Mouse (Mus musculus) stomach, postnatal 0 days (tissue): ENCODE data around the gene Krt79. TPM values are rescaled to one million over a fixed set of nuclear protein-coding genes. Genes with fewer than 3 reads are reported as not detected.

ENCODE experiments used
- ATAC-seq: fragments of 200-750 bp; cut with Nextera tagmentation; 2 replicates; pipeline ENCODE4 v1.8.0; 2017; ENCODE audit not compliant: low FRiP score, low TSS enrichment
- DNase-seq: peaks from one replicate; pipeline ENCODE4 v3.0.0-alpha.2; 2016; ENCODE audit warnings: low spot score
- H3K27ac ChIP-seq: fragments of 300-500 bp; sonication (generic); replicated peaks from 2 replicates; pipeline ENCODE4 v1.5.1; 2014; ENCODE audit warnings: mild to moderate bottlenecking, control low read depth
- H3K27me3 ChIP-seq: fragments of 300-500 bp; sonication (generic); 2 replicates; pipeline ENCODE4 v1.6.1; 2014; ENCODE audit warnings: low read length; ENCODE audit not compliant: control insufficient read depth, insufficient read depth
- H3K36me3 ChIP-seq: fragments of 300-500 bp; sonication (generic); 2 replicates; pipeline ENCODE4 v1.6.1; 2014; ENCODE audit warnings: low read length, mixed read lengths; ENCODE audit not compliant: control insufficient read depth, insufficient read depth
- H3K4me1 ChIP-seq: fragments of 300-500 bp; sonication (generic); replicated peaks from 2 replicates; pipeline ENCODE4 v1.6.1; 2014; ENCODE audit warnings: antibody characterized with exemption; ENCODE audit not compliant: control insufficient read depth, insufficient read depth
- H3K4me2 ChIP-seq: fragments of 300-500 bp; sonication (generic); replicated peaks from 2 replicates; pipeline ENCODE4 v1.6.1; 2014; ENCODE audit warnings: low read depth, mild to moderate bottlenecking, control low read depth, moderate library complexity
- H3K4me3 ChIP-seq: fragments of 300-500 bp; sonication (generic); 2 replicates; pipeline ENCODE4 v1.5.1; 2014; ENCODE audit warnings: low read depth, low read length, control low read depth
- H3K9ac ChIP-seq: fragments of 300-500 bp; sonication (generic); 2 replicates; pipeline ENCODE4 v1.6.1; 2014; ENCODE audit warnings: mild to moderate bottlenecking, low read length, control low read depth, mixed read lengths
- H3K9me3 ChIP-seq: fragments of 300-500 bp; sonication (generic); 2 replicates; pipeline ENCODE4 v1.6.1; 2016; ENCODE audit warnings: low read length; ENCODE audit not compliant: control insufficient read depth
- CTCF ChIP-seq: IDR thresholded peaks from 2 replicates; pipeline ENCODE4 v1.5.1; 2016; ENCODE audit warnings: antibody characterized with exemption, low read depth, mild to moderate bottlenecking, moderate library complexity
- EP300 ChIP-seq: optimal IDR thresholded peaks from 2 replicates; pipeline ENCODE3; 2016; ENCODE audit warnings: antibody characterized with exemption
- WGBS: fragments of 180-500 bp; shearing (Covaris S2); extraction: QIAGEN DNeasy Blood & Tissue Kit; methylation state at CpG from one replicate; pipeline ENCODE4 v1.1.7; 2014; 5-methylcytosine and 5-hydroxymethylcytosine counted together
- polyA plus RNA-seq: library from polyadenylated mRNA; unstranded; fragments of >200 nt; fragmentation: Nextera tagmentation; extraction: Ambion mirVana; gene quantifications from 2 replicates; pipeline ENCODE4 v1.2.1, GENCODE M21; 2015

The Krt79 gene
- polyA plus RNA-seq, 1 experiment from 2014 or later, result 12.2 TPM

GRCm38 (mm10) chr15:101929087-101929486 is 11.0 kb downstream of the Krt79 start:
- H3K9ac ChIP-seq, result peak overlapping the region; percentile 48; the same call in 1 of the 2 replicates
- DNase-seq, result peak; percentile 74
- peak overlapping the region; percentile 47 for H3K4me2 ChIP-seq
- no peaks in the 10 kb centered on the region; the same call in 1 of the 2 replicates for H3K4me1 ChIP-seq
- peak overlapping the region; percentile 27 for H3K4me3 ChIP-seq
- peak; percentile 56 for ATAC-seq
- WGBS, result 19% methylated on average over 9 of the region's 9 CpGs
- H3K36me3 ChIP-seq, result no peaks in the 10 kb centered on the region
- TF ChIP-seq EP300, result no peak
- no peak for TF ChIP-seq CTCF
- peak overlapping the region; percentile 74 for H3K27ac ChIP-seq
- no peaks in the 10 kb centered on the region for H3K9me3 ChIP-seq
- H3K27me3 ChIP-seq, result no peaks in the 10 kb centered on the region

- TF ChIP-seq EP300 (no peak), CTCF (peak; percentile 25)
These were observed 12.6 kb downstream of the Krt79 start for GRCm38 (mm10) chr15:101927340-101928080.

GRCm38 (mm10) chr15:101925041-101925440 is 15.1 kb downstream of the Krt79 start:
- ATAC-seq, result no peak

More at GRCm38 (mm10) chr15:101927340-101928080, 12.6 kb downstream of the Krt79 start:
- H3K9me3 ChIP-seq, result no peaks in the 10 kb centered on the region
- H3K27ac ChIP-seq, result 0 out of 2 replicates have a peak overlapping the region, but pooled peaks have one; percentile 45
- no peaks in the 10 kb centered on the region; the same call in 1 of the 2 replicates for H3K4me1 ChIP-seq
- ATAC-seq (no peak), DNase-seq (peak; percentile 58)
- H3K4me3 ChIP-seq, result no peak overlapping the region
- H3K9ac ChIP-seq, result no peak overlapping the region
- no peaks in the 10 kb centered on the region for H3K27me3 ChIP-seq
- no peak overlapping the region for H3K4me2 ChIP-seq
- 48% methylated on average over 12 of the region's 12 CpGs for WGBS
- H3K36me3 ChIP-seq, result no peaks in the 10 kb centered on the region

GRCm38 (mm10) chr15:101924635-101925034 is 15.5 kb downstream of the Krt79 start, which contains the start of gene Krt4:
Krt4 (minus strand) TSS chr15:101924735.
- 56% methylated on average over 11 of the region's 11 CpGs for WGBS
- H3K4me3 ChIP-seq, result no peak within 1 kb of the TSS
- DNase-seq, result no peak

More at GRCm38 (mm10) chr15:101925041-101925440, 15.1 kb downstream of the Krt79 start:
- Histone ChIP-seq H3K4me3 (no peak overlapping the region), H3K4me1 (no peaks in the 10 kb centered on the region; the same call in 1 of the 2 replicates), H3K9ac (no peak overlapping the region), H3K36me3 (no peaks in the 10 kb centered on the region), H3K27ac (no peak overlapping the region), H3K27me3 (no peaks in the 10 kb centered on the region), H3K4me2 (no peak overlapping the region), H3K9me3 (no peaks in the 10 kb centered on the region)
- WGBS, result 73% methylated on average over 1 of the region's 1 CpGs
- TF ChIP-seq EP300 (no peak), CTCF (no peak)
- DNase-seq, result no peak

GRCm38 (mm10) chr15:101922296-101922695 is 17.8 kb downstream of the Krt79 start:
- WGBS, result 85% methylated on average over 2 of the region's 2 CpGs
- TF ChIP-seq CTCF (no peak), EP300 (no peak)
- ATAC-seq, result no peak

More at GRCm38 (mm10) chr15:101924635-101925034, 15.5 kb downstream of the Krt79 start, which contains the start of gene Krt4:
- Histone ChIP-seq H3K4me1 (no peaks in the 10 kb centered on the region; the same call in 1 of the 2 replicates), H3K27me3 (no peaks in the 10 kb centered on the region), H3K36me3 (no peaks in the 10 kb centered on the region), H3K9ac (no peak within 1 kb of the TSS), H3K4me2 (no peak within 1 kb of the TSS; the same call in 1 of the 2 replicates), H3K27ac (no peak within 1 kb of the TSS; the same call in 1 of the 2 replicates), H3K9me3 (no peaks in the 10 kb centered on the region)
- no peak for TF ChIP-seq EP300
- no peak for TF ChIP-seq CTCF
- ATAC-seq, result no peak

GRCm38 (mm10) chr15:101916072-101916471 is 24.1 kb downstream of the Krt79 start:
- no peaks in the 10 kb centered on the region for H3K4me1 ChIP-seq
- H3K4me3 ChIP-seq, result no peak overlapping the region
- H3K27me3 ChIP-seq, result no peaks in the 10 kb centered on the region
- TF ChIP-seq EP300, result no peak
- TF ChIP-seq CTCF, result no peak
- no peaks in the 10 kb centered on the region for H3K9me3 ChIP-seq
- WGBS, result 68% methylated on average over 2 of the region's 2 CpGs
- DNase-seq (no peak), ATAC-seq (no peak)
- H3K36me3 ChIP-seq, result no peaks in the 10 kb centered on the region
- no peak overlapping the region for H3K9ac ChIP-seq
- no peak overlapping the region for H3K4me2 ChIP-seq
- H3K27ac ChIP-seq, result no peak overlapping the region

More at GRCm38 (mm10) chr15:101922296-101922695, 17.8 kb downstream of the Krt79 start:
- H3K27ac ChIP-seq, result no peak overlapping the region
- H3K36me3 ChIP-seq, result no peaks in the 10 kb centered on the region
- no peaks in the 10 kb centered on the region for H3K4me1 ChIP-seq
- no peak overlapping the region for H3K4me2 ChIP-seq
- no peak for DNase-seq
- no peaks in the 10 kb centered on the region for H3K9me3 ChIP-seq
- no peaks in the 10 kb centered on the region for H3K27me3 ChIP-seq
- no peak overlapping the region for H3K9ac ChIP-seq
- H3K4me3 ChIP-seq, result no peak overlapping the region
